Mouse (Mus musculus) mouse trophoblast stem cell (cell line): ENCODE data around the gene Krtap4-1.

ENCODE experiments used
- in situ Hi-C, 2 experiments: fragments of 300-500 bp; cut with MseI, MboI; formaldehyde crosslinking; loops; 2 replicates in 1 of 2; 3 replicates in 1 of 2; pipeline ENCODE4 v1.15.1; 2025

The Krtap4-1 gene

GRCm38 (mm10) chr11:99585096-99585495 is 42.9 kb downstream of the Krtap4-1 start:
- in situ Hi-C loops: no loop called here

GRCm38 (mm10) chr11:99583245-99583704 is 44.8 kb downstream of the Krtap4-1 start, which contains the start of gene Krtap1-4:
TSS of gene Krtap1-4 (minus strand) at chr11:99583654.
- in situ Hi-C loops: no loop called here

GRCm38 (mm10) chr11:99581564-99581963 is 46.5 kb downstream of the Krtap4-1 start:
- in situ Hi-C loops: no loop called here

GRCm38 (mm10) chr11:99581051-99581450 is 47.0 kb downstream of the Krtap4-1 start:
- in situ Hi-C loops: no loop called here

GRCm38 (mm10) chr11:99580636-99581035 is 47.4 kb downstream of the Krtap4-1 start, which contains the start of gene Krtap1-5:
TSS of gene Krtap1-5 (minus strand) at chr11:99581016.
- in situ Hi-C loops: no loop called here
